Mouse (Mus musculus): ENCODE results near the gene Arhgef38. TPM values are rescaled to one million over a fixed set of nuclear protein-coding genes. Genes with fewer than 3 reads are reported as not detected.

Arhgef38 gene
- total and polyA plus RNA-seq, 2 experiments from 2014 or later: 0.12 to 0.33 TPM

- 67% methylated on average over 2 of the region's 2 CpGs for WGBS
- H3K27me3 ChIP-seq (ENCODE audit: insufficient read depth, low read length): no peaks in the 10 kb centered on the region
- ATAC-seq (no peak), DNase-seq (no peak)
- no peak overlapping the region for H3K9ac ChIP-seq
- no peak overlapping the region for H3K4me3 ChIP-seq (ENCODE audit: low read depth, low read length)
- no peak overlapping the region for H3K4me2 ChIP-seq (ENCODE audit: low read depth)
- TF ChIP-seq CTCF (IDR thresholded peaks at IDR 0.05; ENCODE audit: low read depth): no peak
- no peaks in the 10 kb centered on the region for H3K36me3 ChIP-seq (ENCODE audit: insufficient read depth)
- H3K9me3 ChIP-seq (ENCODE audit: low read length): no peaks in the 10 kb centered on the region
- H3K4me1 ChIP-seq (ENCODE audit: insufficient read depth): no peaks in the 10 kb centered on the region
- H3K27ac ChIP-seq (ENCODE audit: low read depth, low read length): no peak overlapping the region
Measured at GRCm38 (mm10) chr3:133203713-133204112, 31.0 kb downstream of the Arhgef38 start.

- 95% methylated on average over 13 of the region's 13 CpGs for WGBS
Measured at GRCm38 (mm10) chr3:133202171-133202570, 32.6 kb downstream of the Arhgef38 start.

GRCm38 (mm10) chr3:133188930-133189329, 45.8 kb downstream of the Arhgef38 start:
- DNase-seq (no peak), ATAC-seq (no peak)
- Histone ChIP-seq H3K4me2 (ENCODE audit: low read depth) (no peak overlapping the region), H3K36me3 (ENCODE audit: insufficient read depth) (no peaks in the 10 kb centered on the region), H3K4me3 (ENCODE audit: low read depth, low read length) (no peak overlapping the region), H3K4me1 (ENCODE audit: insufficient read depth) (no peaks in the 10 kb centered on the region), H3K9me3 (ENCODE audit: low read length) (no peaks in the 10 kb centered on the region), H3K27ac (ENCODE audit: low read depth, low read length) (no peak overlapping the region), H3K27me3 (ENCODE audit: insufficient read depth, low read length) (no peaks in the 10 kb centered on the region), H3K9ac (no peak overlapping the region)
- TF ChIP-seq CTCF (IDR thresholded peaks at IDR 0.05; ENCODE audit: low read depth): no peak
- WGBS: 51% methylated on average over 3 of the region's 3 CpGs

More at GRCm38 (mm10) chr3:133202171-133202570, 32.6 kb downstream of the Arhgef38 start:
- ATAC-seq: no peak
- H3K4me3 ChIP-seq (ENCODE audit: low read depth, low read length): no peak overlapping the region
- H3K27me3 ChIP-seq (ENCODE audit: insufficient read depth, low read length): no peaks in the 10 kb centered on the region
- TF ChIP-seq CTCF (IDR thresholded peaks at IDR 0.05; ENCODE audit: low read depth): no peak
- H3K4me2 ChIP-seq (ENCODE audit: low read depth): no peak overlapping the region
- no peak overlapping the region for H3K9ac ChIP-seq
- no peaks in the 10 kb centered on the region for H3K36me3 ChIP-seq (ENCODE audit: insufficient read depth)
- no peak overlapping the region for H3K27ac ChIP-seq (ENCODE audit: low read depth, low read length)
- no peaks in the 10 kb centered on the region for H3K4me1 ChIP-seq (ENCODE audit: insufficient read depth)
- H3K9me3 ChIP-seq (ENCODE audit: low read length): no peaks in the 10 kb centered on the region
- DNase-seq: no peak

GRCm38 (mm10) chr3:133187524-133187923, 47.2 kb downstream of the Arhgef38 start:
- WGBS: 81% methylated on average over 3 of the region's 3 CpGs
- Histone ChIP-seq H3K27ac (ENCODE audit: low read depth, low read length) (no peak overlapping the region), H3K9me3 (ENCODE audit: low read length) (no peaks in the 10 kb centered on the region), H3K27me3 (ENCODE audit: insufficient read depth, low read length) (no peaks in the 10 kb centered on the region), H3K9ac (no peak overlapping the region), H3K36me3 (ENCODE audit: insufficient read depth) (no peaks in the 10 kb centered on the region), H3K4me2 (ENCODE audit: low read depth) (no peak overlapping the region), H3K4me1 (ENCODE audit: insufficient read depth) (no peaks in the 10 kb centered on the region), H3K4me3 (ENCODE audit: low read depth, low read length) (no peak overlapping the region)
- no peak for TF ChIP-seq CTCF (IDR thresholded peaks at IDR 0.05; ENCODE audit: low read depth)
- DNase-seq (no peak), ATAC-seq (no peak)

GRCm38 (mm10) chr3:133176033-133176750, 58.6 kb downstream of the Arhgef38 start:
- ATAC-seq (no peak), DNase-seq (no peak)
- Histone ChIP-seq H3K9me3 (ENCODE audit: low read length) (no peaks in the 10 kb centered on the region), H3K9ac (no peak overlapping the region), H3K4me2 (ENCODE audit: low read depth) (no peak overlapping the region), H3K4me1 (ENCODE audit: insufficient read depth) (no peaks in the 10 kb centered on the region), H3K4me3 (ENCODE audit: low read depth, low read length) (no peak overlapping the region), H3K27me3 (ENCODE audit: insufficient read depth, low read length) (no peaks in the 10 kb centered on the region), H3K36me3 (ENCODE audit: insufficient read depth) (no peaks in the 10 kb centered on the region), H3K27ac (ENCODE audit: low read depth, low read length) (no peak overlapping the region)
- 72% methylated on average over 12 of the region's 12 CpGs for WGBS
- no peak for TF ChIP-seq CTCF (IDR thresholded peaks at IDR 0.05; ENCODE audit: low read depth)

GRCm38 (mm10) chr3:133172291-133172690, 62.5 kb downstream of the Arhgef38 start:
- no peak for DNase-seq
- H3K27ac ChIP-seq (ENCODE audit: low read depth, low read length): no peak overlapping the region
- H3K9me3 ChIP-seq (ENCODE audit: low read length): no peaks in the 10 kb centered on the region
- no peak for ATAC-seq
- no peak overlapping the region for H3K4me2 ChIP-seq (ENCODE audit: low read depth)
- no peak for TF ChIP-seq CTCF (IDR thresholded peaks at IDR 0.05; ENCODE audit: low read depth)
- H3K36me3 ChIP-seq (ENCODE audit: insufficient read depth): no peaks in the 10 kb centered on the region
- no peak overlapping the region for H3K9ac ChIP-seq
- no peaks in the 10 kb centered on the region for H3K4me1 ChIP-seq (ENCODE audit: insufficient read depth)
- H3K27me3 ChIP-seq (ENCODE audit: insufficient read depth, low read length): no peaks in the 10 kb centered on the region
- WGBS: 89% methylated on average over 4 of the region's 4 CpGs
- H3K4me3 ChIP-seq (ENCODE audit: low read depth, low read length): no peak overlapping the region

GRCm38 (mm10) chr3:133169737-133170136, 65.0 kb downstream of the Arhgef38 start:
- H3K27ac ChIP-seq (ENCODE audit: low read depth, low read length): no peak overlapping the region
- H3K4me2 ChIP-seq (ENCODE audit: low read depth): no peak overlapping the region
- no peak for TF ChIP-seq CTCF (IDR thresholded peaks at IDR 0.05; ENCODE audit: low read depth)
- no peak overlapping the region for H3K4me3 ChIP-seq (ENCODE audit: low read depth, low read length)
- H3K27me3 ChIP-seq (ENCODE audit: insufficient read depth, low read length): no peaks in the 10 kb centered on the region
- 52% methylated on average over 7 of the region's 7 CpGs for WGBS
- no peaks in the 10 kb centered on the region for H3K36me3 ChIP-seq (ENCODE audit: insufficient read depth)
- no peaks in the 10 kb centered on the region for H3K9me3 ChIP-seq (ENCODE audit: low read length)
- no peak overlapping the region for H3K9ac ChIP-seq
- H3K4me1 ChIP-seq (ENCODE audit: insufficient read depth): no peaks in the 10 kb centered on the region
- DNase-seq (peak; percentile 22), ATAC-seq (peak; percentile 82)
